Mouse (Mus musculus): Measurements from ENCODE around the gene Phlpp1. TPM values are rescaled to one million over a fixed set of nuclear protein-coding genes. Genes with fewer than 3 reads are reported as not detected.
"Not testable (repeated sequence)": the region's sequence is repeated elsewhere in the genome, so short reads cannot be mapped to it uniquely, and the experiment has no call there.

Gene Phlpp1
- total and polyA plus RNA-seq, 3 experiments: 5.0 to 9.4 TPM; not detected in 1

DNA sequence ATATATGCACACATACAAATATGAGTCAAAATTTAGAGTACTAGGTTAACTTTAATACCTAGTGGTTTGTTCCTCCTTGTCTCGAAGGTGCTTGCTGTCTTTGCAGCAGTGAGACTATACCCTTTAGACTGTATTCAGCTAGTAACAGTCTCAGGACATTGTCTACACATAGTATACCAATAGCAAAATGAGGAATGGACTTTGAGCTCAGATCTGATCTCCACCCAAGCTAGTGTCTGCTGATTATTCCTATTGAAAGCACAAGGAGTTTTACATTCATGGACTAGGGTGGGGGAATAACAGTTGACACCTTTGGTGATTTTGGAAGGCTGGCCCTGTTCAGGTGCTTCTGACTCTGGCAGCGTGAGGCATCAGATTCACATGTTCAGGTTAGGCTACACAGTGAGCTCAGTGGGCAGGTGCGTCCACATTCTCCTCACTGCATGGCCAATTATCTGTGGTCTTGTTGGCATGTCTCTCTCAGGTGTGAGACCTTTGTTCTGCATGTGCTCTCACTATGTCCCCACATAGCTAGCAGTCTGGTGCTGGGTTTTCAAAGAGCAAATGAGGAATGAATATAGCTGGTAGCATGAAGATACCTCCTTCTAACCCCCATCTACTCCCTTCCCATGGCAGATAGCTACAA is 138.0 kb downstream of the Phlpp1 start:
- H3K27me3 ChIP-seq (ENCODE audit: control insufficient read depth in 1 of 2, insufficient read depth in 2 of 2, low read length in 2 of 2): peaks cover 2 to 3% of the 10 kb centered on the region in 2 experiments; a peak in 2 of 4 replicates
- no peaks in the 10 kb centered on the region for H3K79me2 ChIP-seq (ENCODE audit: control insufficient read depth, insufficient read depth, low read length, poor library complexity)
- no peak for TF ChIP-seq BHLHE40 (IDR thresholded peaks at IDR 0.05; ENCODE audit: borderline replicate concordance, low read depth, low read length)
- no peak for TF ChIP-seq POLR2A (IDR thresholded peaks at IDR 0.05; ENCODE audit: control insufficient read depth in 1 of 2, insufficient read depth in 1 of 2, low read depth in 1 of 2, low read length in 2 of 2, poor library complexity in 1 of 2)
- no peak for TF ChIP-seq POLR2AphosphoS2 (IDR thresholded peaks at IDR 0.05; ENCODE audit: low read length)
- TF ChIP-seq MYC (IDR thresholded peaks at IDR 0.05; ENCODE audit: low read depth, low read length): no peak
- no peak for TF ChIP-seq TBP (IDR thresholded peaks at IDR 0.05; ENCODE audit: low read depth, low read length)
- TF ChIP-seq KAT2A (conservative IDR thresholded peaks at IDR 0.05; ENCODE audit: low read depth, low read length): no peak
- TF ChIP-seq CHD1 (IDR thresholded peaks at IDR 0.05; ENCODE audit: low read depth, low read length): no peak
- no peak for TF ChIP-seq GABPA (IDR thresholded peaks at IDR 0.05; ENCODE audit: low read depth, low read length)
- no peak for TF ChIP-seq MYB (IDR thresholded peaks at IDR 0.05; ENCODE audit: low read depth, low read length)
- no peak for TF ChIP-seq CHD2 (IDR thresholded peaks at IDR 0.05; ENCODE audit: low read length)
- TF ChIP-seq HCFC1 (IDR thresholded peaks at IDR 0.05; ENCODE audit: low read depth, low read length): no peak
- TF ChIP-seq ZC3H11A (IDR thresholded peaks at IDR 0.05; ENCODE audit: low read depth, low read length): no peak
- no peak for DNase-seq (ENCODE audit: low read depth, low spot score)
- no peaks in the 10 kb centered on the region for H3K9me3 ChIP-seq (replicated peaks; ENCODE audit: insufficient read depth, low read length)
- H3K4me1 ChIP-seq (ENCODE audit: control insufficient read depth in 1 of 2, insufficient read depth in 2 of 2, low read length in 2 of 2): no peaks in the 10 kb centered on the region
- no peaks in the 10 kb centered on the region for H3K36me3 ChIP-seq (ENCODE audit: control insufficient read depth in 1 of 2, insufficient read depth in 2 of 2, low read length in 2 of 2)
- no peak overlapping the region for H3K4me3 ChIP-seq (ENCODE audit: control insufficient read depth in 1 of 2, insufficient read depth in 1 of 2, low read depth in 2 of 2, low read length in 2 of 2)
- H3K9ac ChIP-seq (ENCODE audit: control insufficient read depth, low read depth, low read length, poor library complexity, severe bottlenecking): no peak overlapping the region
- no peak overlapping the region for H3K27ac ChIP-seq (ENCODE audit: control insufficient read depth, low read depth, low read length)

DNA sequence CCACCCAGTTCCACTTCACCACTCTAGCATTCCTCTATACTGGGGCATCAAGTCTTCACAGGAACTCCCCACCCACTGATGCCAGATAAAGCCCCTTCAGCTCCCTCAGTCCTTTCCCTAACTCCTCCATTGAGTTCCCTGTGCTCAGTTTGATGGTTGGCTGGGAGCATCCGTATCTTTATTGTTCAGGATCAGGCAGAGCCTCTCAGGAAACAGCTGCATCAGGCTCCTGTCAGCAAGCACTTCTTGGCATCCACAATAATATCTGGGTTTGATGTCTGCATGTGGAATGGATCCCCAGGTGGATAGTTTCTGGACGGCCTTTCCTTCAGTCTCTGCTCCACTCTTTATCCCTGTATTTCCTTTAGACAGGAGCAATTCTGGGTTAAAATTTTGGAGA is 138.7 kb downstream of the Phlpp1 start:
- H3K4me1 ChIP-seq (ENCODE audit: control insufficient read depth in 1 of 2, insufficient read depth in 2 of 2, low read length in 2 of 2): no peaks in the 10 kb centered on the region
- no peaks in the 10 kb centered on the region for H3K79me2 ChIP-seq (ENCODE audit: control insufficient read depth, insufficient read depth, low read length, poor library complexity)
- TF ChIP-seq TBP (IDR thresholded peaks at IDR 0.05; ENCODE audit: low read depth, low read length) (no peak), GATA1 (IDR thresholded peaks at IDR 0.05; ENCODE audit: low read depth, low read length) (no peak), BHLHE40 (IDR thresholded peaks at IDR 0.05; ENCODE audit: borderline replicate concordance, low read depth, low read length) (no peak), TAL1 (IDR thresholded peaks at IDR 0.05; ENCODE audit: low read length) (no peak)
- H3K9ac ChIP-seq (ENCODE audit: control insufficient read depth, low read depth, low read length, poor library complexity, severe bottlenecking): no peak overlapping the region
- DNase-seq (ENCODE audit: low read depth, low spot score): no peak
- H3K9me3 ChIP-seq (replicated peaks; ENCODE audit: insufficient read depth, low read length): no peaks in the 10 kb centered on the region
- no peaks in the 10 kb centered on the region for H3K36me3 ChIP-seq (ENCODE audit: control insufficient read depth in 1 of 2, insufficient read depth in 2 of 2, low read length in 2 of 2)
- H3K27me3 ChIP-seq (ENCODE audit: control insufficient read depth in 1 of 2, insufficient read depth in 2 of 2, low read length in 2 of 2): peaks cover 2 to 3% of the 10 kb centered on the region in 2 experiments; a peak in 2 of 4 replicates
- no peak overlapping the region for H3K27ac ChIP-seq (ENCODE audit: control insufficient read depth, low read depth, low read length)
- H3K4me3 ChIP-seq (ENCODE audit: control insufficient read depth in 1 of 2, insufficient read depth in 1 of 2, low read depth in 2 of 2, low read length in 2 of 2): no peak overlapping the region

DNA sequence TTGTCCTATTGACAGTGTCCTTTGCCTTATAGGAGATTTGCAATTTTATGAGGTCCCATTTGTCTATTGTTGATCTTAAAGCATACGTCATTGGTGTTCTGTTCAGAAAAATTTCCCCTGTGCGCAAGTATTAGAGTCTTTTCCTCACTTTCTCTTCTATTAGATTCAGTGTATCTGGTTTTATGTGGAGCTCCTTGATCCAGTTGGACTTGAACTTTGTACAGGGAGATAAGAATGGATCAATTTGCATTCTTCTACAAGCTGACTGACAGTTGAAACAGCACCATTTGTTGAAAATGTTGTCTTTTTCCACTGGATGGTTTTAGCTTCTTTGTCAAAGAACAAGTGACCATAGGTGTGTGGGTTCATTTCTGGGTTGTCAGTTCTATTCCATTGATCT is 140.3 kb downstream of the Phlpp1 start:
- H3K4me3 ChIP-seq (ENCODE audit: control insufficient read depth in 1 of 2, insufficient read depth in 1 of 2, low read depth in 2 of 2, low read length in 2 of 2); H3K27ac ChIP-seq (ENCODE audit: control insufficient read depth, low read depth, low read length); H3K36me3 ChIP-seq (ENCODE audit: control insufficient read depth in 1 of 2, insufficient read depth in 2 of 2, low read length in 2 of 2); H3K9ac ChIP-seq (ENCODE audit: control insufficient read depth, low read depth, low read length, poor library complexity, severe bottlenecking); H3K4me1 ChIP-seq (ENCODE audit: control insufficient read depth in 1 of 2, insufficient read depth in 2 of 2, low read length in 2 of 2); DNase-seq (ENCODE audit: low read depth, low spot score); H3K79me2 ChIP-seq (ENCODE audit: control insufficient read depth, insufficient read depth, low read length, poor library complexity); H3K27me3 ChIP-seq (ENCODE audit: control insufficient read depth in 1 of 2, insufficient read depth in 2 of 2, low read length in 2 of 2); H3K9me3 ChIP-seq (replicated peaks; ENCODE audit: insufficient read depth, low read length): not testable (repeated sequence)

Measured in MEL (cell line).